Mouse (Mus musculus) MEL (cell line): ENCODE measurements around the gene Fkbp6. TPM values are rescaled to one million over a fixed set of nuclear protein-coding genes. Genes with fewer than 3 reads are reported as not detected.

Experiments used
- DNase-seq: peaks from one replicate; pipeline ENCODE4 v3.0.0; 2011; ENCODE audit warnings: low read depth, low spot score
- H3K27ac ChIP-seq: 2 replicates; pipeline ENCODE4 v1.5.1; 2012; ENCODE audit warnings: low read depth, mild to moderate bottlenecking, control low read depth, low read length, moderate library complexity; ENCODE audit not compliant: control insufficient read depth
- H3K27me3 ChIP-seq, 2 experiments: fragments of 150-350 bp in 1 of 2; sonication (generic) in 1 of 2; 2 replicates each; pipeline ENCODE4 v1.6.1; 2012; ENCODE audit warnings: low read length in 2 of 2, mild to moderate bottlenecking in 2 of 2, improper control_type of control experiment in 1 of 2, moderate library complexity in 1 of 2; ENCODE audit not compliant: insufficient read depth in 2 of 2, control insufficient read depth in 1 of 2
- H3K36me3 ChIP-seq, 2 experiments: 2 replicates each; pipeline ENCODE4 v1.6.1; 2012 to 2014; ENCODE audit warnings: low read length in 2 of 2, improper control_type of control experiment in 1 of 2, inconsistent platforms in 1 of 2, mild to moderate bottlenecking in 1 of 2; ENCODE audit not compliant: insufficient read depth in 2 of 2, control insufficient read depth in 1 of 2
- H3K4me1 ChIP-seq, 2 experiments: fragments of 150-350 bp in 1 of 2; sonication (generic) in 1 of 2; 2 replicates each; pipeline ENCODE4 v1.6.1; 2012; ENCODE audit warnings: low read length in 2 of 2, improper control_type of control experiment in 1 of 2, mild to moderate bottlenecking in 1 of 2; ENCODE audit not compliant: insufficient read depth in 2 of 2, control insufficient read depth in 1 of 2
- H3K4me3 ChIP-seq, 2 experiments: fragments of 150-350 bp in 1 of 2; sonication (generic) in 1 of 2; 2 replicates each; pipeline ENCODE4 v1.5.1; 2012; ENCODE audit warnings: low read depth in 2 of 2, low read length in 2 of 2, mild to moderate bottlenecking in 2 of 2, moderate library complexity in 2 of 2, control low read depth in 1 of 2, improper control_type of control experiment in 1 of 2; ENCODE audit not compliant: control insufficient read depth in 1 of 2, insufficient read depth in 1 of 2
- H3K79me2 ChIP-seq: 2 replicates; pipeline ENCODE4 v1.6.1; 2012; ENCODE audit warnings: mild to moderate bottlenecking, low read length, moderate library complexity; ENCODE audit not compliant: control insufficient read depth, poor library complexity, insufficient read depth
- H3K9ac ChIP-seq: 2 replicates; pipeline ENCODE4 v1.6.1; 2012; ENCODE audit warnings: low read depth, mild to moderate bottlenecking, control low read depth, low read length, moderate library complexity; ENCODE audit not compliant: control insufficient read depth, poor library complexity, severe bottlenecking
- H3K9me3 ChIP-seq: fragments of 150-350 bp; sonication (generic); replicated peaks from 2 replicates; pipeline ENCODE4 v1.6.1; 2012; ENCODE audit warnings: mild to moderate bottlenecking, low read length, improper control_type of control experiment, moderate library complexity; ENCODE audit not compliant: insufficient read depth
- BHLHE40 ChIP-seq: IDR thresholded peaks from 2 replicates; pipeline ENCODE4 v1.6.1; 2012; ENCODE audit warnings: low read depth, mild to moderate bottlenecking, inconsistent platforms, low read length, improper control_type of control experiment, borderline replicate concordance
- ETS1 ChIP-seq: IDR thresholded peaks from 2 replicates; pipeline ENCODE4 v1.6.1; 2012; ENCODE audit warnings: low read depth, mild to moderate bottlenecking, inconsistent platforms, low read length, improper control_type of control experiment, moderate library complexity
- HCFC1 ChIP-seq: IDR thresholded peaks from 2 replicates; pipeline ENCODE4 v1.6.1; 2012; ENCODE audit warnings: low read depth, mild to moderate bottlenecking, inconsistent platforms, low read length, improper control_type of control experiment, moderate library complexity
- KAT2A ChIP-seq: conservative IDR thresholded peaks from 2 replicates; pipeline ENCODE4 v1.6.1; 2012; ENCODE audit warnings: low read depth, low read length, improper control_type of control experiment, inconsistent platforms
- MAFK ChIP-seq: IDR thresholded peaks from 2 replicates; pipeline ENCODE4 v1.6.1; 2011; ENCODE audit warnings: low read depth, mild to moderate bottlenecking, low read length, improper control_type of control experiment, borderline replicate concordance
- MAZ ChIP-seq: IDR thresholded peaks from 2 replicates; pipeline ENCODE4 v1.6.1; 2012; ENCODE audit warnings: low read depth, mild to moderate bottlenecking, inconsistent platforms, low read length, improper control_type of control experiment
- MEF2A ChIP-seq: IDR thresholded peaks from 2 replicates; pipeline ENCODE4 v1.6.1; 2014; ENCODE audit warnings: low read depth, mild to moderate bottlenecking, inconsistent platforms, low read length, improper control_type of control experiment; ENCODE audit not compliant: poor library complexity, insufficient replicate concordance, severe bottlenecking; ENCODE audit errors: extremely low read depth
- MXI1 ChIP-seq: IDR thresholded peaks from 2 replicates; pipeline ENCODE4 v1.6.1; 2011; ENCODE audit warnings: mild to moderate bottlenecking, low read depth, low read length, improper control_type of control experiment
- MYB ChIP-seq: IDR thresholded peaks from 2 replicates; pipeline ENCODE4 v1.6.1; 2011; ENCODE audit warnings: mild to moderate bottlenecking, low read depth, low read length, improper control_type of control experiment
- MYC ChIP-seq: IDR thresholded peaks from 2 replicates; pipeline ENCODE4 v1.6.1; 2011; ENCODE audit warnings: low read depth, mild to moderate bottlenecking, low read length, improper control_type of control experiment, moderate library complexity
- RAD21 ChIP-seq: IDR thresholded peaks from 2 replicates; pipeline ENCODE4 v1.6.1; 2011; ENCODE audit warnings: mild to moderate bottlenecking, low read depth, low read length, improper control_type of control experiment
- SMC3 ChIP-seq: IDR thresholded peaks from 2 replicates; pipeline ENCODE4 v1.6.1; 2011; ENCODE audit warnings: low read depth, low read length, improper control_type of control experiment
- TBP ChIP-seq: IDR thresholded peaks from 2 replicates; pipeline ENCODE4 v1.8.0; 2011; ENCODE audit warnings: low read depth, low read length, improper control_type of control experiment
- TCF12 ChIP-seq: IDR thresholded peaks from 2 replicates; pipeline ENCODE4 v1.6.1; 2014; ENCODE audit warnings: low read depth, mild to moderate bottlenecking, inconsistent platforms, low read length, improper control_type of control experiment, moderate library complexity
- USF1 ChIP-seq: IDR thresholded peaks from 2 replicates; pipeline ENCODE4 v1.6.1; 2014; ENCODE audit warnings: low read depth, mild to moderate bottlenecking, inconsistent platforms, low read length, improper control_type of control experiment, moderate library complexity
- ZKSCAN1 ChIP-seq: IDR thresholded peaks from 2 replicates; pipeline ENCODE4 v1.6.1; 2012; ENCODE audit warnings: low read depth, mild to moderate bottlenecking, inconsistent platforms, low read length, improper control_type of control experiment, moderate library complexity
- ZMIZ1 ChIP-seq: IDR thresholded peaks from 2 replicates; pipeline ENCODE4 v1.6.1; 2012; ENCODE audit warnings: low read depth, mild to moderate bottlenecking, inconsistent platforms, low read length, improper control_type of control experiment, moderate library complexity
- ZNF384 ChIP-seq: IDR thresholded peaks from 2 replicates; pipeline ENCODE4 v1.6.1; 2012; ENCODE audit warnings: low read depth, mild to moderate bottlenecking, inconsistent platforms, low read length, improper control_type of control experiment
- polyA plus RNA-seq, 2 experiments: library from polyadenylated mRNA; stranded (reverse) in 1 of 2; unstranded in 1 of 2; fragments of >175 nt in 1 of 2; fragments of >200 nt in 1 of 2; gene quantifications; 2 replicates each; pipeline versions ENCODE4 v1.2.1 to v1.2.4; 2012; ENCODE audit warnings: low replicate concordance in 2 of 2, low read depth in 1 of 2; ENCODE audit not compliant: insufficient read length in 2 of 2, insufficient read depth in 1 of 2, missing spikeins in 1 of 2
- total RNA-seq: library from RNA; depleted of rRNA; stranded (reverse); fragments of 300-350 nt; gene quantifications from 2 replicates; pipeline ENCODE4 v1.2.3, GENCODE M21; 2012

Gene Fkbp6
- total and polyA plus RNA-seq, 3 experiments, result 0.10 to 0.19 TPM; not detected in 1

DNA sequence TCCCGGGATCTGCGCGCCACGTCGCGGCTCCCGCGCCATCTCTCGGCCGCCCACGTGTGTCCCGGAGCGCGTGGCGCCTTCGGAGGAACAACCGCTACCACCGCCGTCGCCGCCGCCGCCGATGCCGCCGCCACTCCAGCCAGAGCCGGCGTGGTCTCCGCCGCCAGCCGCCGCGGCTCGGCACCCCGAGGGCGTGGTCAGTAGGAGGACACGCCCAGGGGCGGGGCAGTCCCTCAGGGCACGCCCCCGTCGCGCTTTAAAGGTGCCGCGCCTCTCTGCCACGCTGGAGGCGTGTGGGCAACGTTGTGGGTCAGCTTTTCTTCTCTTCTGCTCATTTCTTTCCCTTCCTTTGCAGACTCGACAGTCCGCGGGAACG lies 98.8 kb downstream of the Fkbp6 start, which contains the start of gene Fzd9 (continued):
- TF ChIP-seq RAD21 (no peak), MYB (no peak), ZNF384 (no peak), ZMIZ1 (0 out of 2 replicates have a peak, but pooled peaks have one; percentile 62), MAFK (no peak), SMC3 (no peak), KAT2A (no peak), ETS1 (no peak), TBP (peak; percentile 47; the same call in 1 of the 2 replicates), MXI1 (peak; percentile 82; the same call in 1 of the 2 replicates), ZKSCAN1 (no peak)

DNA sequence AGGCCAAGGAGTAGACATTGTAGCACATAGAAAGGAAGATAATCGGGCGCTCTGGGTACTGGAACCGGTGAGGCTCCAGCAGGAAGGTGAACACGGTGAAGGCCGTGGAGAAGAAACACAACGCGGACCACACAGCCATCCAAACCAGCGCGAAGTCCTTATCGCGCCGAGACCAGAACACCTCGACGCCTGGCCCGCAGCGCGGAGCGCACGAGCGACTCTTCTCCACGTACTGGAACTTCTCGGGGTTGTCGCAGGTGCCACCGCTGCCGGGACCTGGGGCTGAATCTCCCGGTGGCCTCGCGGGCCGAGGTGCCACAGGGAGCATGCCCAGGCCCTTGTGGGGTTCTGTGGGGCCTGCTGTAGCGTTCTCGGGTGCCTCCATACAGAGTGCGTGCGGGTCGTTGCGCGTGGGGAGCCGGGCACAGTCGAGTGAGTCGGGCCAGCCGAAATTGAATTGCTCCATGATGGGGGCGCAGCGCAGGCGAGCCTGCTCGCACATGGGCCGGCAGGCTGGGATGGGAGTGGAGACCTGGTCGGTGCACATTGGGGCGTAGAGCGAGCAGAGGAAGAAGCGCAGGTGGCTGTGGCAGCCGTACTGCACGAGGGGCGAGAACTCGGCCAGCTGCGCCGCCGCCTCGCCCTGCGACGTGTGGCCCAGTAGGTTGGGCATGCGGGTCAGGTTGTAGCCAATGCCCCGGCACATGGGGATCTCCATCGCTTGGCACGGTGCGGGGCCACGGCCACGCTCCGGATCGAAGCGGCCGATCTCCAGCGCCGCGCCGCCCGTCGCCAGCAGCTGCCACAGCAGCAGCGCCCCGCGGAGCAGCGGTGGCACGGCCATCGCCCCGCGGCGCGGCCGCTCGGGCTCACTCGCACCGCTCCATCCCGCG lies 99.4 kb downstream of the Fkbp6 start:
- peaks cover 0 to 6% of the 10 kb centered on the region in 2 experiments; a peak in 2 of 4 replicates for H3K36me3 ChIP-seq
- TF ChIP-seq MXI1 (no peak), MYC (0 out of 2 replicates have a peak, but pooled peaks have one; percentile 49), BHLHE40 (no peak), TBP (no peak), MAZ (no peak), USF1 (no peak), MEF2A (no peak), HCFC1 (no peak), TCF12 (0 out of 2 replicates have a peak, but pooled peaks have one; percentile 8)
- peak overlapping the region; percentile 69 to 82 for H3K4me3 ChIP-seq
- peaks cover 3% of the 10 kb centered on the region; the same call in 1 of the 2 replicates for H3K79me2 ChIP-seq
- DNase-seq, result peak; percentile 67
- no peaks in the 10 kb centered on the region for H3K27me3 ChIP-seq
- peak overlapping the region; percentile 73 for H3K9ac ChIP-seq
- H3K9me3 ChIP-seq, result no peaks in the 10 kb centered on the region
- H3K4me1 ChIP-seq, result peaks cover 0 to 11% of the 10 kb centered on the region in 2 experiments; a peak in 2 of 4 replicates
- H3K27ac ChIP-seq, result no peak overlapping the region
